Mouse (Mus musculus): ENCODE data around the gene Tmem237.

GRCm38 (mm10) chr1:59110524-59110923 lies 9.7 kb downstream of the Tmem237 start:
- TF ChIP-seq CTCF (IDR thresholded peaks at IDR 0.05; ENCODE audit: extremely low read depth, insufficient read depth, insufficient read length, insufficient replicate concordance), result no peak
- no peak for TF ChIP-seq POLR2A (IDR thresholded peaks at IDR 0.05; ENCODE audit: low read depth, low read length)

Data from spleen, adult 2 months (tissue).